Mouse (Mus musculus): Measurements from ENCODE around the gene Mxra8.

- no peak for TF ChIP-seq GATA1 (IDR thresholded peaks at IDR 0.05; ENCODE audit: low read length)
- no peak; the same call in 2 of the 3 replicates for TF ChIP-seq TAL1 (IDR thresholded peaks at IDR 0.05; ENCODE audit: low read length)
These were observed 53.1 kb downstream of the Mxra8 start for GRCm38 (mm10) chr4:155892438-155893211.
